Mouse (Mus musculus) gastrocnemius, postnatal 36 days (tissue): Measurements from ENCODE around the gene B3galt4. TPM values are rescaled to one million over a fixed set of nuclear protein-coding genes. Genes with fewer than 3 reads are reported as not detected.
"Not testable (repeated sequence)": the region's sequence is repeated elsewhere in the genome, so short reads cannot be mapped to it uniquely, and the experiment has no call there.

Source experiments
- DNase-seq, 2 experiments: peaks; one replicate each; pipeline ENCODE4 v3.0.0; 2022
- intact Hi-C: fragments of 180-260 bp; cut with DNase I; formaldehyde crosslinking; loops from one replicate; pipeline ENCODE4 v1.15.1; 2025
- long read RNA-seq, 2 experiments: library from polyadenylated mRNA; stranded (forward); transcript quantifications; one replicate each; pipeline ENCODE4 v2.0.0; 2021
- total RNA-seq, 2 experiments: library from RNA; stranded (reverse); gene quantifications; 2 replicates each; pipeline ENCODE4 v1.2.3; 2021

The B3galt4 gene
- 1 to 10 TPM; 1.5 to 1.6 TPM for total RNA-seq
- long read RNA-seq, experiment 1: 0 reads
- long read RNA-seq, experiment 2: 0 reads

GRCm38 (mm10) chr17:33951021-33951946 is at the start of gene B3galt4:
TSS of gene B3galt4 (minus strand) at chr17:33951488.
- intact Hi-C loops: no loop called here
- DNase-seq: peak; percentile 52 to 59

GRCm38 (mm10) chr17:34000796-34001195 is 49.5 kb upstream of the B3galt4 start:
- DNase-seq, intact Hi-C loops: not testable (repeated sequence)

- peak; percentile 86 to 87 for DNase-seq
- intact Hi-C loops: no loop called here
These were observed 48.9 kb upstream of the B3galt4 start, which contains the start of gene H2-K1 for GRCm38 (mm10) chr17:34000150-34000537. TSS of gene H2-K1 (minus strand) at chr17:34000347.

GRCm38 (mm10) chr17:33999341-34000149 is 48.3 kb upstream of the B3galt4 start:
- no peak for DNase-seq
- intact Hi-C loops: no loop called here

GRCm38 (mm10) chr17:33998697-33999096 is 47.4 kb upstream of the B3galt4 start:
- intact Hi-C loops, DNase-seq: not testable (repeated sequence)

- intact Hi-C loops, DNase-seq: not testable (repeated sequence)
These were observed 45.7 kb upstream of the B3galt4 start for GRCm38 (mm10) chr17:33997025-33997424.

- intact Hi-C loops: no loop called here
- no peak for DNase-seq
These were observed 44.4 kb upstream of the B3galt4 start for GRCm38 (mm10) chr17:33995651-33996050.

GRCm38 (mm10) chr17:33994959-33995358 is 43.7 kb upstream of the B3galt4 start:
- intact Hi-C loops: no loop called here
- no peak for DNase-seq

- intact Hi-C loops: no loop called here
- no peak for DNase-seq
These were observed 40.7 kb upstream of the B3galt4 start for GRCm38 (mm10) chr17:33991788-33992664.

GRCm38 (mm10) chr17:33982136-33982535 is 30.8 kb upstream of the B3galt4 start:
- peak; percentile 45 to 65 for DNase-seq
- intact Hi-C loops: loop anchor here (1.0 kb wide), 1 partner anchor 14 kb away; no protein-coding TSS in a partner anchor

GRCm38 (mm10) chr17:33981192-33981909 is 30.1 kb upstream of the B3galt4 start:
- DNase-seq: peak; percentile 83 to 86
- intact Hi-C loops: not testable (repeated sequence)

GRCm38 (mm10) chr17:33980181-33981035 is 29.1 kb upstream of the B3galt4 start:
- no peak for DNase-seq
- intact Hi-C loops: no loop called here

GRCm38 (mm10) chr17:33979512-33980050 is 28.3 kb upstream of the B3galt4 start:
- intact Hi-C loops: no loop called here
- no peak for DNase-seq

GRCm38 (mm10) chr17:33978631-33979031 is 27.3 kb upstream of the B3galt4 start:
- intact Hi-C loops: no loop called here
- peak; percentile 69 to 75 for DNase-seq

- no peak for DNase-seq
- intact Hi-C loops: no loop called here
These were observed 26.7 kb upstream of the B3galt4 start for GRCm38 (mm10) chr17:33977861-33978557.

GRCm38 (mm10) chr17:33973572-33973971 is 22.3 kb upstream of the B3galt4 start:
- no peak for DNase-seq
- intact Hi-C loops: no loop called here

- no peak for DNase-seq
- intact Hi-C loops: no loop called here
These were observed 21.4 kb upstream of the B3galt4 start for GRCm38 (mm10) chr17:33972691-33973090.
